Mouse (Mus musculus) v-Abl transformed pro-B cells (cell line): ENCODE results near the gene Ppfibp2.

Source experiments
- in situ Hi-C, 2 experiments: fragments of 400-800 bp; cut with MboI; formaldehyde crosslinking; loops; one replicate each; pipeline ENCODE4 v1.15.1; 2025; ENCODE audit not compliant: unreplicated experiment in 2 of 2

Gene Ppfibp2

GRCm38 (mm10) chr7:107610880-107611279 lies 15.9 kb downstream of the Ppfibp2 start:
- in situ Hi-C loops, result no loop called here

- in situ Hi-C loops, result no loop called here
Measured at GRCm38 (mm10) chr7:107618028-107618992, 23.3 kb downstream of the Ppfibp2 start.

GRCm38 (mm10) chr7:107619225-107619624 lies 24.2 kb downstream of the Ppfibp2 start:
- in situ Hi-C loops, result no loop called here

GRCm38 (mm10) chr7:107620137-107620536 lies 25.1 kb downstream of the Ppfibp2 start:
- in situ Hi-C loops, result no loop called here

GRCm38 (mm10) chr7:107624432-107624831 lies 29.4 kb downstream of the Ppfibp2 start:
- in situ Hi-C loops, result no loop called here

- in situ Hi-C loops, result no loop called here
Measured at GRCm38 (mm10) chr7:107625061-107625460, 30.1 kb downstream of the Ppfibp2 start, which contains the start of gene 5330417H12Rik. 5330417H12Rik (minus strand) TSS chr7:107625161.

- in situ Hi-C loops, result no loop called here
Measured at GRCm38 (mm10) chr7:107625781-107626180, 30.8 kb downstream of the Ppfibp2 start.

GRCm38 (mm10) chr7:107628383-107628782 lies 33.4 kb downstream of the Ppfibp2 start:
- in situ Hi-C loops, result no loop called here

- in situ Hi-C loops, result no loop called here
Measured at GRCm38 (mm10) chr7:107633201-107633600, 38.2 kb downstream of the Ppfibp2 start.

GRCm38 (mm10) chr7:107637398-107637797 lies 42.4 kb downstream of the Ppfibp2 start:
- in situ Hi-C loops, result no loop called here

- in situ Hi-C loops, result no loop called here
Measured at GRCm38 (mm10) chr7:107638026-107638425, 43.0 kb downstream of the Ppfibp2 start.

- in situ Hi-C loops, result no loop called here
Measured at GRCm38 (mm10) chr7:107642586-107643275, 47.7 kb downstream of the Ppfibp2 start.

GRCm38 (mm10) chr7:107644987-107645386 lies 50.0 kb downstream of the Ppfibp2 start:
- in situ Hi-C loops, result no loop called here

GRCm38 (mm10) chr7:107648937-107649688 lies 54.1 kb downstream of the Ppfibp2 start:
- in situ Hi-C loops, result no loop called here

GRCm38 (mm10) chr7:107649990-107650389 lies 55.0 kb downstream of the Ppfibp2 start:
- in situ Hi-C loops, result loop anchor here (10.0 to 25.0 kb wide), 2 partner anchors 1362 to 1375 kb away; no protein-coding TSS in a partner anchor

GRCm38 (mm10) chr7:107651821-107652220 lies 56.8 kb downstream of the Ppfibp2 start:
- in situ Hi-C loops, result loop anchor here (10.0 to 25.0 kb wide), 2 partner anchors 1360 to 1373 kb away; no protein-coding TSS in a partner anchor

GRCm38 (mm10) chr7:107656451-107656850 lies 61.4 kb downstream of the Ppfibp2 start:
- in situ Hi-C loops, result loop anchor here (10.0 to 25.0 kb wide), 2 partner anchors 1356 to 1368 kb away; no protein-coding TSS in a partner anchor

- in situ Hi-C loops, result loop anchor here (10.0 to 25.0 kb wide), 2 partner anchors 1353 to 1365 kb away; no protein-coding TSS in a partner anchor
Measured at GRCm38 (mm10) chr7:107659186-107659918, 64.3 kb downstream of the Ppfibp2 start.

GRCm38 (mm10) chr7:107661189-107661842 lies 66.3 kb downstream of the Ppfibp2 start:
- in situ Hi-C loops, result loop anchor here in 1 of 2 experiments (25.0 kb wide), 1 partner anchor 1351 kb away; no protein-coding TSS in a partner anchor
